Mouse (Mus musculus) ES-E14 (cell line): ENCODE measurements around the gene Nmi.

Experiments used
- CHD2 ChIP-seq: IDR thresholded peaks from 2 replicates; pipeline ENCODE4 v1.6.1; 2014; ENCODE audit warnings: mild to moderate bottlenecking, low read depth, low read length, inconsistent platforms
- HCFC1 ChIP-seq: IDR thresholded peaks from 2 replicates; pipeline ENCODE4 v1.6.1; 2012; ENCODE audit warnings: low read length, inconsistent platforms, borderline replicate concordance; ENCODE audit not compliant: insufficient read depth
- MAFK ChIP-seq: IDR thresholded peaks from 2 replicates; pipeline ENCODE4 v1.6.1; 2014; ENCODE audit warnings: mild to moderate bottlenecking, low read depth, low read length, inconsistent platforms; ENCODE audit not compliant: insufficient read depth

GRCm38 (mm10) chr2:51948105-51948830, 25.0 kb downstream of the Nmi start:
- TF ChIP-seq HCFC1 (no peak), MAFK (no peak), CHD2 (no peak)
